Mouse (Mus musculus) mouse embryonic stem cell (cell line): ENCODE data around the gene Gstp1.
"Not testable (repeated sequence)": the region's sequence is repeated elsewhere in the genome, so short reads cannot be mapped to it uniquely, and the experiment has no call there.

Source experiments
- in situ Hi-C, 2 experiments: fragments of 300-500 bp; cut with MboI; formaldehyde crosslinking; loops; 1 replicate in 1 of 2; 3 replicates in 1 of 2; pipeline ENCODE4 v1.14.3; 2019 to 2020; ENCODE audit warnings: low sequenced_read_pairs in 2 of 2, low pct_unique_long_range_greater_than_20kb in 1 of 2, mixed read lengths in 1 of 2; ENCODE audit not compliant: unreplicated experiment in 1 of 2

Gene Gstp1

GRCm38 (mm10) chr19:4064501-4064900 is 26.7 kb upstream of the Gstp1 start:
- in situ Hi-C loops, result not testable (repeated sequence)

- in situ Hi-C loops, result not testable (repeated sequence)
These were observed 25.6 kb upstream of the Gstp1 start for GRCm38 (mm10) chr19:4063357-4063756.

GRCm38 (mm10) chr19:4060899-4061465 is 23.2 kb upstream of the Gstp1 start:
- in situ Hi-C loops, result no loop called here

- in situ Hi-C loops, result not testable (repeated sequence)
These were observed 22.5 kb upstream of the Gstp1 start for GRCm38 (mm10) chr19:4060044-4060898.

GRCm38 (mm10) chr19:4059069-4059740 is 21.4 kb upstream of the Gstp1 start, which contains the start of gene Gstp3:
Gstp3 (minus strand) TSS chr19:4059569.
- in situ Hi-C loops, result no loop called here

- in situ Hi-C loops, result no loop called here
These were observed 20.8 kb upstream of the Gstp1 start for GRCm38 (mm10) chr19:4058581-4058980.

GRCm38 (mm10) chr19:4057962-4058361 is 20.2 kb upstream of the Gstp1 start:
- in situ Hi-C loops, result no loop called here

- in situ Hi-C loops, result no loop called here
These were observed 19.6 kb upstream of the Gstp1 start for GRCm38 (mm10) chr19:4057389-4057788.

GRCm38 (mm10) chr19:4056727-4057126 is 18.9 kb upstream of the Gstp1 start:
- in situ Hi-C loops, result no loop called here

- in situ Hi-C loops, result no loop called here
These were observed 18.3 kb upstream of the Gstp1 start for GRCm38 (mm10) chr19:4055947-4056693.

GRCm38 (mm10) chr19:4055216-4055946 is 17.6 kb upstream of the Gstp1 start:
- in situ Hi-C loops, result no loop called here

GRCm38 (mm10) chr19:4054613-4055012 is 16.8 kb upstream of the Gstp1 start:
- in situ Hi-C loops, result no loop called here

- in situ Hi-C loops, result no loop called here
These were observed 14.8 kb upstream of the Gstp1 start for GRCm38 (mm10) chr19:4052516-4053030.

- in situ Hi-C loops, result no loop called here
These were observed 14.1 kb upstream of the Gstp1 start for GRCm38 (mm10) chr19:4051741-4052515.

GRCm38 (mm10) chr19:4051016-4051415 is 13.2 kb upstream of the Gstp1 start:
- in situ Hi-C loops, result no loop called here

GRCm38 (mm10) chr19:4049069-4049468 is 11.3 kb upstream of the Gstp1 start:
- in situ Hi-C loops, result loop anchor here in 1 of 2 experiments (5.0 kb wide), 1 partner anchor 37 kb away; the partner anchor contains the start of gene Ndufv1

GRCm38 (mm10) chr19:4047859-4048258 is 10.1 kb upstream of the Gstp1 start:
- in situ Hi-C loops, result loop anchor here in 1 of 2 experiments (5.0 kb wide), 1 partner anchor 36 kb away; the partner anchor contains the start of gene Ndufv1
